Mouse (Mus musculus) brain, embryonic 14.5 days (tissue): ENCODE measurements around the gene Man2b1.

Experiments
- CTCF ChIP-seq: fragments of 200-500 bp; IDR thresholded peaks from 2 replicates; pipeline ENCODE4 v1.5.1; 2012; ENCODE audit warnings: inconsistent platforms, mild to moderate bottlenecking, moderate library complexity, borderline replicate concordance; ENCODE audit not compliant: insufficient read depth, insufficient read length; ENCODE audit errors: extremely low read depth
- POLR2A ChIP-seq: fragments of 200-500 bp; IDR thresholded peaks from 2 replicates; pipeline ENCODE4 v1.6.1; 2012; ENCODE audit warnings: mild to moderate bottlenecking, inconsistent platforms, borderline replicate concordance; ENCODE audit not compliant: poor library complexity, insufficient read depth, insufficient read length, severe bottlenecking; ENCODE audit errors: extremely low read depth

DNA sequence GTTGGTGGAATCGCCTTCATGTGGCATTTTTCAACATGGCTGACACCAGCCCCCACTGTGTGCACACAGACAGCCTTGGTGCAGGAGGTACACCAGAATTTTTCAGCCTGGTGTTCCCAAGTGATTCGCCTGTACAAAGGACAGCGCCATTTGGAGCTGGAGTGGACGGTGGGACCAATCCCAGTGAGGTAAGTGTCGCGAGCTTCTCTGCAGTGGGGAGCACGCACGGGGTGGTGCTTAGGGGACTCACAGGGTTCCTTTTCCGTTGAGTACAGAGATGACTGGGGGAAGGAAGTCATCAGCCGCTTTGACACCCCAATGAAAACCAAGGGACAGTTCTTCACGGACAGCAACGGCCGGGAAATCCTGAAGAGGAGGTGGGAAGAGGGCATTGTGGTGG is 12.0 kb downstream of the Man2b1 start:
- TF ChIP-seq CTCF, result no peak
- TF ChIP-seq POLR2A, result no peak
